Mouse (Mus musculus): ENCODE measurements around the gene Snd1. TPM values are rescaled to one million over a fixed set of nuclear protein-coding genes. Genes with fewer than 3 reads are reported as not detected.
A peak's percentile ranks its signal among the peaks of the same experiment; 100 is the strongest.

Gene Snd1
- total RNA-seq (2022), result 100 to 1,000 TPM; 152 to 181 (median 176) TPM

DNA sequence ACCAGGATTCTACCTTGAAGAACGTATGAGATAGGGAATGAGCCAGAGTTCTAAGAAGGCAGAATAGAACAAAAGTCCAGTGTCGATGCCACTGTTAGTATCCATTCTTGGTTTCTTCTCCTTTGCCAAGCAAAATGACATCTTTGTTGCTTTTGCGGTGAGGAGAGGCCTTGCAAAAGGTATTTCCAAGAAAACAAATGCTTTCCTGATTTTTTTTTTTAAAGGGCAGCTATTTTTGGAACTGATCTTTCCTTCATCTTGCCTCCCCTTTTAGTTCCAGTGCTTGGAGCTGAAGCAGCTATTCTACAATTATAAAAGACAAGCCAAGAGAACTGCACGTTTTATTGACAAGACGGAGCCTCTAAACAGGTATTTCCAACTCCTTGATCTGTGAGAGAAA is at the start of gene Snd1:
Gene Snd1, plus strand, starts transcription at position 301 of the 400 bp plus-strand sequence.
- DNase-seq, result no peak

DNA sequence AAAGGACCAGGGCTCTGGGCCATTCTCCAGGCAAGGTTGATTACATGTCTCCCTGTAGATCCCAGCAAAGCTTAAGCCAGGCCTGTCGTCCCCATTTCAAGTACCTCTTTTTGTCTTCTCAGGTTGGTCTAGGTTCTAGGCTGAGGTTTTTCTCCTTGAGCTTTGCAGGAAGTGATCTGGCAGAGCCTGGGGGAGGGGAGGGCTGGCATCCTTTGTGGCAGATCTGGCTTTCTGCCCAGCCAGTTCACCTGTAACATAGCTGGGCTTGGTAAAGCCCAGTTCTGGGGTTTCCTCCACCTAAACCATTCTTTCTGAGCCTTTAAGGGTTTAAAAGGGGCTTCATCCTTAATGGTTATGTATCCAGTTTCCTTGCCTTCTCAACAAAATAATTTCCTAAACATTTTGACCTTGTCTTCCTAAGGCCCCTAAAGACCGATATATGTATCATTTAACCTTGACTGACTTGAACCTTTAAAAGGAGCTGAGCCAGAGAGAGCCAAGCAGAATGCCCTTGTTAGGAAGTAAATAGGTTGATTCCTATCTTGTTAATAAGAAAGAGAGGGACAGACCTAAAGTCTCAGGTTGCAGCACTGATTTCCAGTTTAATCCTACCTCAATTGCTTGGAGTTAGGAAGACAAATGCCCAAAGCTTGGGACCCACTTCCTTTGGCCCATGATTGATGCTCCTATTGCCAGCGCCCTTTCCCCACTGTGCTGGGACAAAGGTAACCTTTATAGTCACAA is 47.7 kb upstream of the Snd1 start, which contains the start of gene Fscn3:
Gene Fscn3, plus strand, starts transcription at position 694 of the 744 bp plus-strand sequence.
- DNase-seq, result no peak

DNA sequence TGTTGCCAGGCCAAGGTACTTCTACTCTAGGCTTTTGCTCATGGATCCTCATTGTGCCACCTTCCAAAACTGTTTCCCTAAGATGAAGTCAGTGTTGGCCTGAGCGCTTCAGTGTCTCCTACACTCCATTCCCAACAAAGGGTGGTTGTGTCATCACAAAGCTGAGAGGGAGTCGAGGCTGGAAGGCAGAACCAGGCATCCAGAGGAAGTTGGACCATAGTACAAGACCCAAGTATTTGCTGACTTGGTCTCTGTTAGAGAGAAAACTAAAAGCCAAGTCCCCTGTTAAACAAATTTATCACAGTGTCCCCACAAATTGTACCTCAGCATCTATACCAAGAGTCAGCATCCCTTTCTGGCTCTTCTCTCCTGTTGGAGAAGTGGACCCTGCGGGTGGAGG is 46.6 kb upstream of the Snd1 start, which contains the start of gene Gcc1:
Gene Gcc1, minus strand, starts transcription at position 101 of the 400 bp plus-strand sequence.
- no peak for DNase-seq

DNA sequence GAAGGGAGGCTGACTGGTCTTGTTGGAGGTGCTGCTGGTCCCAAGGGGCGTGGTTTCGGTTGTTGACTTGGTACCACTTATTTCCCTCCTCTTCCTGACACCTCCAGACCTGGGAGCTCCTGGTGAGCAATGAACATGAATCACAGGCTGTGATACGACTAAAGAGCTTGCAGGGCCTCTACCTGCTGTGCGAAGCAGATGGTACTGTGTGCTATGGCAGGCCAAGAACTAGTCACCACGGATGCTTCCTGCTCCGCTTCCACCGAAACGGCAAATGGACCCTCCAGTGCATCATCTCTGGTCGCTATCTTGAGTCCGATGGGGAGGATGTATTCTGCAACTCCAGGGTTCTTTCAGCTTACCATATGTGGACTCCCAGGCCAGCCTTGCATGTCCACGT is 45.1 kb upstream of the Snd1 start:
- no peak for DNase-seq

DNA sequence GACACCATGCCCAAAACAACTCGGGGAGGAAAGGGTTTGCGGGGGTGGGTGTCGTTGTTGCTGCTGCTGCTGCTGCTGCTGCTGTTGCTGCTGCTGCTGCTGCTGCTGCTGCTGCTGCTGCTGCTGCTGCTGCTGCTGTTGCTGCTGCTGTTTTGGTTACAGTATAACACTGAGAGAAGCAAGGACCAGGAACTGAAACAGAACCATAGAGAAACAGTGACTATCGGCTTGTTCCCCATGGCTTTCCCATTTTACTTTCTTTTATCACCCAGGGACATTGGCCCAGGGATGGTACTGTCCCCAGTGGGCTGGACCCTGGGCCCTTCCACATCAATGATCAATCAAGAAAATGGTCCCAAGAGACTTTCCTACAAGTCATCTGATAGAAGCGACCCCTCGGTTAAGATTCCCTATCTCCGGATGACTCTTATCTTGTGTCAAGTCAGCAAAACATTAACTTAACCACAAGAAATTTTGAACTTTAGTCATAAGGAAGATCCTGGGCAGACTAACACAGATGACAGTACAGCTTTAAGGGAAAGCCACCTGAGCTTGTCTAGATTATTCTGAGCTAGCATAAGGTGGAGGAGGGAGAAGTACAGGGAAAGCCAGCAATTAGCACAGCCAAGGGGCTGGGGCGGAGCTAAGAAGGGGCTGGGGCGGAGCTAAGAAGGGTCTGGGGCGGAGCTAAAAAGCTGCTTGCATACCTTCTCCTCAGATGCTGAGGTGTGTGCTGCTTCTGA is 44.0 kb upstream of the Snd1 start:
- no peak for DNase-seq

DNA sequence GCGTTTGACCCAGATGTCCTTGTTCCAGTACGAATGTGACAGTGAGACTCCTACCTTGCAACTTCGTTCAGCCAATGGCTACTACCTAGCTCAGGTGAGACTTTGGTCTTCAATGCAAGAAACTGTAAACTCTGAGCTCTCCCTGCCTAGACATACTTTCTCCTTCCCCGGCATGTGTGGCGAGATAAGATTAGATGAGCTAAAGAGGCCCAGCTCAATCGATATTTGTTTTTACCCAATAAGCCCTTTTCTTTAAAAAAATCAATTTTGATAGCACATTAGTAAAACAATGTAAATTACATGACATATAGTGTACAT is 43.4 kb upstream of the Snd1 start:
- no peak for DNase-seq

DNA sequence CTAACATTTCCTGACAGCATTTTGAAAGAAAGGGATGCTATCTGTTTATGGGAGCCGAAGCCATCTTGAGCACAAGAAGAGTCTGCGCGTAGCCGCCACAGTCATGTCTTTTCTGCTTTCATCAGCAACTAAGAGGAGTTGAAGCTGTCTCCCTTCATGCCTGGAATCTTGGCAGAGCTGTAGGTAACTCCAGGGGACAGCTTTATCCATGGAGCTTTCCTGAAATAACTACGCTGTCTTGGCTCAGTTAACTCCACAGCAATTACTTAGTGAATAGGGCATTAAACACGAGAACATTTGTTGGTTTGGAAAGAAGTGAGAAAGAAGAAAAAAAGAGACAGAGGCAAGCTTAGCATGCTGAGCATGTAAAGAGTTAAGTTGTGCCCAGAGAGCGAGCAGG is 27.0 kb upstream of the Snd1 start:
- no peak for DNase-seq

DNA sequence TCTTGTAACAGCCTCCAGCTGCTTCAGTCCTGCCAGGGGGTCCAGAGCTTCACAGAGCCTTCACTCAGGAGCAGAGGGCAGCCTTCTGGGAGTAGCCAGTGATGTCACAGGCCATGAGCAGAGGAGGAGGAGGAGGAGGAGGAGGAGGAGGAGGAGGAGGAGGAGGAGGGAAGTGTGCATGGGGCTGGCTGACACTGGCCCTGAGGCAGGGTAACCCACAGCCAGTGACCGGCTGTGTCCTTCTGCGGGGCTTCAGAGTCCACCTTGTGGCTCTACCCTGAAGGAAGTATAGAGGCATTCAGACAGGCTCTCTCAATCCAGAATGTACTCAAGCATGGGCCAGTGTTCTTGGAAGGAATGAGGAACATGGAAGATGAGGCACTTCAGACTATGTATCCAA is 25.7 kb upstream of the Snd1 start, which contains the start of gene Pax4:
Gene Pax4, minus strand, starts transcription at position 101 of the 400 bp plus-strand sequence.
- no peak for DNase-seq

DNA sequence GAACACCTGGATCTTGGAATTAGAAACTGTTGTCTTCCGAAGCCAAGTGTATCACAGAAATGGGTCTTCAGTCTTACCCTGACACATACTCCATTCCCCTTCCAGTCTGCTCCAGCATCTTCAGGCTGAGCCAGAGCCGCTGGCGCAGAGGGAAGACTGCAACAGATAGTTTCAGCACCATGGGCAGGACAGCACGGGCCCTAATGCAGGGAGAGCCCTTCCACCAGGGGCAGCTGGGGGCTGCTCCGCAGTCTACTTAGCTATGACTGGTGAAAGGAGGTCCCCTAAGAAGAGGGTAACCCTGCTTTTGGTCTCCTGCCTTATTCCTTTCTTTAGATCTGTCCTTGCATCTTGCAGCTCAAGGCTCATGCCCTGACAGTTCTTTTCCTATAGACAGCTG is 24.5 kb upstream of the Snd1 start:
- no peak for DNase-seq

DNA sequence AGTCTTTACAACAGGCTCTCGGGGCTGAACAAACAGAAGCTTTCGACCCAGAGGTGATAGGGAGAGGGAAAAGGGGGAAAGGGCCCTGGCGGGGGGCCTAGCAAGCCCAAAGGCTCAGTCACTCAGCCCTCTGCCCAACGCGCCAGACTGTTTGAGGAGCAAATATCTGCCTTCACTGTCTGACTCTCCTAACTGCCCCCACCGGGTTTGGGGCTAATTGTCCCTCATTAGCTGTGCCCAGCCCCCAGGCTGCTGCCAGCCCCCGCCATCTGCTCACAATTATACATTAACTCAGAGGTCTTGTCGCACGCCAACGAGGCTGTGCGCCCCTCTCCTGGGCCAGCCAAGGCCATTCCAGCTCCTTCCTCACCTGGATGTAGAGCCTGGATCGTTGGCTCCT is 24.0 kb upstream of the Snd1 start:
- no peak for DNase-seq

DNA sequence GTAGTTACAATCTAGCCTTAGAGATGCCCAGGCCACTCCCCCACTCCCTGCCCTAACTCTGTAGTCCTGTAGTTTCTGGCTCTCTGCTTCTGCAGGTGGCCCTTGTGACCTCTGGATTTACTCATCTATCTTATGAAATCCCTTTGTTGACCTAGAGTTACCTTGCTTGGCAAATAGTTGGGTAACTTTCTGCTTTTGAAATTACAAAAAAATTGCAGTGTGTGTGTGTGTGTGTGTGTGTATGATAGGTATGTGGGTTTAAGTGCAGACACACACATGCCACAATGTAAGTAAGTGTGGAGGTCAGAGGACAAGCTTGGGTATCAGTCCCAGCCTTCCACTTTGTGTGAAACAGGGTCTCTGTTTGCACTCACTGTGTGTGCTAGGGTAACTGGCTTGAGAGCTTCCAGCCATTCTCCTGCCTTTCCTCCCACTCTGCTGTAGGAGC is 15.7 kb upstream of the Snd1 start:
- DNase-seq, result no peak

DNA sequence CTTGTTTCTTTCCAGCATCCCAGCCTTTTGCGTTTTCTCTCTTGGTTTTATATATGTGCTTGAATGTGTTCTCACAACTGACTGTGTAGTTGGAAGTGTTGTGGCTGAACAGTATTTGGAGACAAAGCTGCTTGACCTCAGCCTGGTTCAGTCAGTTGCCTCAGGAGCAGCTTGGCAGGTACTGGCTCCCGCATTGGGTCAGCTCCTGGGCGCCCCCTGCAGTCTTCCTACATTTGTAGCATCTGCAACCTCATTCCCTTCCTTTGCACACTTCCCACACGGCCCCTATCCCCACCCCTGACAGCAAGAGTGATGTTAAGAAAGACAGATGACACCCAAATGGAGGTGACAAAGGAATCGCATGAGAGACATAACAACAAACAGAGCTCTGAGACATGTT is 14.4 kb upstream of the Snd1 start:
- DNase-seq, result peak; percentile 44

DNA sequence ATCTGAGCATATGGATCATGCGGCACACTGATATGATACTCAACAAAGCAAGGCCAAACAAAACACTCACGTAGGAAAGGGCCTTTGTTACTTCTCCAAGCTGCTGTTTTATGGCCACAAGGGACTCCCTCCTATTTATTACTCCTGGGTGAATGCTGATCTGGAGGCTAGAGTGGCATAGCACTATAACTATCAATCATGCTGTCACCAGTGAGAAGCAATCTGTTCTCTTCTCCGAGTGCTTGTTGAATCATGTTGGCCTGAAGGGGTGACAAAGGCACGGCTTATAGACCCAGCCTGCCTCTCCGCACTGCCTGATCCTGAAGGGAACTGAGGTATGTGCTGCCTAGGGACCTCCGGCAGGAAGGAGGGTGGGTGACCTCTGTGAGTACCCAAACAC is 10.3 kb upstream of the Snd1 start:
- DNase-seq, result no peak

DNA sequence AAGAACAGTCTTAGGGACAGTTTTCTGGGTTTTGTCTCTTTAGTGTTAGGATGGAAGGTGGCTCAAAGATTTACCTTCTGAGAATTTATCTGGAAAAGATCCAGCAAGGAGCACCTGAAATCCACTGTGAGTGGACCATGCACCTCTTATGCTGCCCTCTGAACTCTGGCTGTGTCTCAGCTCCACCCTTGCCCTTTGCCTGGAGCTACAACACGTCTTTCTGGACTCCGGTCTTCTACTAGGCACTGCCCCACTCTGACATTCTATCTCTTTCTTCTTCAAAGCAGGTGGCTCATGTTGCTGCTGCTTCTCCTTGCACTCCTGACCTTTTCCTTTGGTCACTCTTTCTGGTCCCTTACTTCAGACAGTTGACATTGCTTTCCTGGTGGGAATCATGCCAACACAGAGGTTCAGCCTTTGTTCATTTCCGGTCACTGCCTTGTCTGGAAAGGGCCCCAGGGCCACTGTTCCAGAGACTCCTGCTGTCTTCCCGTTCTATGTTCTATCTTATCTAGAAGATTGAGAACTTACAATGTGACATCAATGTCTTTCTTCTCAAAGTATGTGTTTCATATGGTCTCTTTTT is 4.8 kb upstream of the Snd1 start:
- no peak for DNase-seq

DNA sequence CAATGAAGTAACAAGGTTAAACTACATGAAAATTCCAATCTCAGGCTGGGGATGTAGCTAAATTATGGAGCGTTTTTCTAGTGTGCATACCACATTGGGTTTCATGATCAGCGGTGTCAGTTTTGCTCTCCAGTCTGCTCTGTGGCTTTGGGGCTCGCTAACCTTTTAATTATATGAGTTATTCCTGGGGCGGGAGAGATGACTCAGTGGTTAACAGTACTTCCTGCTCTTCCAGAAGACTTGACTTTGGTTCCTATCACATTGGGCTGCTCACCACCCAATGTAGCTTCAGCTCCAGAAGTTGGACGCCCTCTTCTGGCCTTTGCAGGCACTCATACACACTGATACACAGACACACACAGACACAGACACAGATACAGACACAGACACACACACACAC is 4.3 kb upstream of the Snd1 start:
- no peak for DNase-seq

DNA sequence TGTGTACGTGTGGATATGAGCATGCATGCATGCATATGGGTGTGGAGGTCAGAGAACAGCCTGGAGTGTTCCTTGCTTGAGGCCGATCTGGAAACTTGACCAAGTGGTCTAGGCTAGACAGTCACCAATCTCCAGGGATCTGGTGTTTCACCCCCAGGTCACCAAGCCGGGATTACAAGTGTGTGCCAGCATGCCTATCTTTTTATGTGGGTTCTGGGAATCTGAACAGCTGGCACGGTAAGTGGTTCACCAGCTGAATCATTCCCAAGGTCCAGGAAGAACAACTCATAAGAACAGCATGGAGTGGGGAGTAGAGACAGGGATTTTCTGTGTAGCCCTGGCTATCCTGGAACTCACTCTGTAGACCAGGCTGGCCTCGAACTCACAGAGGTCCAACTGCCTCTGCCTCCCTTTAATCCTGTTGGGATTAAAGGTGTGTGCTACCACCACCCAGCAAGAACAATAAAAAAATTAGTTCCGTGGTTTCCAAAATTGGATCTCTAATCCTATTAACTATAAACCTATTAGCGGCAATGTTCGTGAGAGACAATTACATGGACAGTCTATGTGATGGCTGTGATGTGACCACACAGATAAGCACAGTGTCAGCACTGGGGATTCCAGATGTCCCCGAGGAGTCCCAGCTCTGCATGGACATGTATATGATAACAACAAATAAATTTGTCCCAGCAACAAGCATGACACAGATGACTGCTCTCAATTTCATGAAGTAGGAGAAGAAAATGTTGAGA is 3.5 kb upstream of the Snd1 start:
- DNase-seq, result no peak

DNA sequence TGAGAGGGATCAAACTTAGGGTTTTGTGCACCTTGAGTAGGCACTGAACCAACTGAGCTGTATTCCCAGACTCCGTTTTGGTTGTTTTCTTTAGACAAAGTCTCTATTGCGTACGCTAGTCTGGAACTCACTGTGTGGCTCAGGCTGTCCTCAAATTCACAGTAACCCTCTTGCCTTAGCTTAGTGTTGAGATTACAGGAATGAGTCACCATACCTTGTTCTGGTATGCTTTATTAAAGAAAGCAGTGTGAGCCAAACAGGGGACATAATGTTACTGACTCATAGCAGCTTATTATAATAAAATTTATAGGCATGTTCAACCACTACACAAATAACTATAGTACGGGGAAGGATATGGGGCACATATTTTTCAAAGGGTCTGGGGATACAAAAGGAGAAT is 728 bp upstream of the Snd1 start:
- no peak for DNase-seq

DNA sequence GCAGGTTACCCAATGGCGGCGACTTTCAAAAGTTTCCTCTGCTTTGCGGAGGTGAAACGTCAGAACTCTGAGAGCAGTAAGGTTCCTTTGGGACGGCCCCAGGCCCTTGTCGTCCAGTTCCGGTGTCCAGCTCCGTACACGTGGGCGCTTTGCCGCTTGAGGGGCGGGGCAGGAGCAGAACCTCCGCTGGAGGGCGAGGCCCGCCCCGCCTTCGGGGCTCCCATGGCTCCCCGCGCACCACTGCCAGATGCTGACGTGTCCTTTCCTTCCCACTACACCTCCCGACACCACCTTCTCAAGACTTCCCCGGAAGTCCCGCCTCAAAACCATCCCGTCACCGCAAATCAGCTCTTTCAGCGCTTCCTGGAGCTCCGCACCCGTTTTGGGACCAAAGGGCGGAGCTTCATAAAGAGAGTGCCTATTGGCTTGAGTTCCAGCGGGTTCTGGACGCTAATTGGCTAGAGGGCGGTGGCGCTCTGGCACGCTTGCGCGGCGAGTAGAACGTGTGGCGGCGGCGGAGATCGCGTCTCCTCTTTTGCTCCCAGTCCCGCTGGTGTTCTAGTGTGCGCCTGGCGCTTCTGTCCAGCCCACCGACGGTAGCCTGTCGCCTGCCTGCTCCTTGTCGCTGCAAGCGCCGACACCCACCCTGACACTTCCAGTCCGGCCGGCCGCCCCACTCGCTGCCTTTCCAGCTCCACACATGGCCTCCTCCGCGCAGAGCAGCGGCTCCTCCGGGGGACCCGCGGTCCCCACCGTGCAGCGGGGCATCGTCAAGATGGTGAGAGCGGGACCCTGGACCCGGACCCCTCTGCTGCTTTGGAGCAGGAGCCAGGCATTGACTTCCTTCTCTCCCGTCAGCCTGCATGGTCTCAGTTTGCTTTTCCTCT is 5.2 kb downstream of the Snd1 start:
- peak; percentile 100 for DNase-seq

DNA sequence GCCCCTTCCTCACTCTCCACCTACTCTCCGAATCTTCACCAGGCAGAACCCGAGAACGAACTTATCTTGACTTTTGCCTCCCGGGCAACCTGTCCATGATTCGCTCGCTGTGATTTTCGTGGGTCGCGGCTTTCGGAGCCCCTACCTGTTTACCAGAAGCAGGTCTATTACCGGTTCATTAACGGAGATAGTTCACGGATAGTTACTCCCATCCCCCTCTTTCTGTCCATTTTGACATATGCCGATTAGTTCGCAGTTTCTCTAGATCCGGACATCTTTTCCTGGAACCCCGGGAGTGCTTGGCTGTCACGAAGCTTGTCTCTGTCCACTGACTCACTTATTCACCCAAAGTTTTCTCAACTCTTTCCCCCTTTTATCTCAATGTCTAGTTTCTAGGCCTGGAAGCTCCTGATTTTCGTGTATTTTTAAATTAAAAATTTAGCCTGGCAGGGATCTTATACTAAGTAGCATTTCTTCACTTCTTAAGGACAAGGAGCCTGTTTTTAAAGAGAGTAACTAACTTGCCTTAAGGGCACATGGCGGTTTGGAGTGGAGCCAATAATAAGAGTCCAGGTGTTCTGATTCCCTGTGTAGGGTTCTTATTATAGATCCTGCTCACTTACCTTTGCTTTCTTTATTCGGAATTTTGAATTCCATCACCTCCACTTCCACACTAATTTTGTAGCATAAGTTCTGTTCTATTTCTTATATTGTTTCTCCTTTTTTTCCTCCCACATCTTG is 6.0 kb downstream of the Snd1 start:
- no peak for DNase-seq

DNA sequence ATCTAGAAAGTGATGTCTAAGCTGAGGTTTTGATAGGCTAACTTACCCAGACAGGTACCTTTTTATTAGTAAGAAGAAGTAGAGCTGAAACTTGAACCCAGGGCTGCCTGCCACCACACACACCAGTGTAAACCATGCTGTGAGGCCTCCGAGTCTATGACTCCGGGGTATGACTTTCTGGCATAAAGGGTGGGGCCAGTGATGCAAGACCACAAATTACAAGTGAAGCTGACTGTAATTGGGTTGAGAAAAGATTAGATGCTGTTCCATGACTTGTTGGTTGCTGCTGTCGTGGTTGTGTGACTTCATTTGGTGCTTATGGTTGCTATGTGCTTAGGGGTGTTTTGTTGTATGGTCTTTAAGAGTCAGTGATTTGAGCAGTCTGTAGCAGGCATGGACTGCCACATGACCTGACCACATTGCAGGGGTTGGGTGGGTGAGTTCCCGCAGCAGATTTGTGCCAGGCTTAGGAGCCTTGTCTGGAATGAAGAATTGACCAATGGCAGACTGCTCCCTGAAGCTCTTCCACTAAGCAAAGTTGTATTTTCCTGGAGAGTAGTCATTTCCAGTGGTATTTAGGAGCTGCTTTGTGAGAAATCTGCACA is 7.9 kb downstream of the Snd1 start:
- no peak for DNase-seq

DNA sequence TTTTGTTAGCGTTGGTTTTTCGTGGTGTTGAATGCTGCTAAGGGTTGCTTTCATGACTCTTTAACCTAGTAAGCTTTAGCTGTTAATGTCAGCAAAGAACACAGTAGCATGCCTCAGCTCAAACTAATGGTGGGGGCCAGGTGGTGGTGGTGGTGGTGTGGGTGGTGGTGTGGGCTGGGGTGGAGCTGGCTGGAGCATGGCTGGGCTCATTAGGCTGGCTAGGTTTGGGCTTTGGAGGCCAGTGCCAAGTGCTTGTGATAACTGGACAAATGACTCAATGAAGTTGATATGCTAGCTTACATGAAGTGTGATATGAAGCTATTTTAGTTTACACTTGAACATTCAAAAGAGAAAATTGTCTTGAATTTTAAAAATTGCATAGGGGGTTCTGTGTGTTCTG is 11.1 kb downstream of the Snd1 start:
- DNase-seq, result no peak

Measured in adrenal gland, adult 8-10 months (tissue).